Mouse (Mus musculus) neural tube, embryonic 14.5 days (tissue): ENCODE results near the gene Mlec. TPM values are rescaled to one million over a fixed set of nuclear protein-coding genes. Genes with fewer than 3 reads are reported as not detected.

Experiments used
- ATAC-seq: fragments of 200-750 bp; cut with Nextera tagmentation; 2 replicates; pipeline ENCODE4 v1.8.0; 2017; ENCODE audit warnings: low read depth, mild to moderate bottlenecking, moderate TSS enrichment, moderate library complexity
- H3K27ac ChIP-seq: fragments of 300-500 bp; sonication (generic); 2 replicates; pipeline ENCODE4 v1.5.1; 2014; ENCODE audit warnings: low read depth, mild to moderate bottlenecking, control low read depth, low read length, moderate library complexity, mixed read lengths
- H3K27me3 ChIP-seq: fragments of 300-500 bp; sonication (generic); 2 replicates; pipeline ENCODE4 v1.6.1; 2014; ENCODE audit warnings: low read length; ENCODE audit not compliant: control insufficient read depth, insufficient read depth
- H3K36me3 ChIP-seq: fragments of 300-500 bp; sonication (generic); 2 replicates; pipeline ENCODE4 v1.6.1; 2014; ENCODE audit warnings: low read length, mixed read lengths; ENCODE audit not compliant: control insufficient read depth, insufficient read depth
- H3K4me1 ChIP-seq: fragments of 300-500 bp; sonication (generic); 2 replicates; pipeline ENCODE4 v1.6.1; 2014; ENCODE audit warnings: low read length; ENCODE audit not compliant: control insufficient read depth, insufficient read depth
- H3K4me2 ChIP-seq: fragments of 300-500 bp; sonication (generic); 2 replicates; pipeline ENCODE4 v1.6.1; 2014; ENCODE audit warnings: mild to moderate bottlenecking, low read depth, low read length, control low read depth
- H3K4me3 ChIP-seq: fragments of 300-500 bp; sonication (generic); 2 replicates; pipeline ENCODE4 v1.5.1; 2014; ENCODE audit warnings: low read depth, low read length, control low read depth, mixed read lengths
- H3K9ac ChIP-seq: fragments of 300-500 bp; sonication (generic); replicated peaks from 2 replicates; pipeline ENCODE4 v1.6.1; 2014; ENCODE audit warnings: low read depth, mild to moderate bottlenecking, control low read depth, low read length, mixed read lengths
- H3K9me3 ChIP-seq: fragments of 300-500 bp; sonication (generic); 2 replicates; pipeline ENCODE4 v1.6.1; 2016; ENCODE audit warnings: low read length; ENCODE audit not compliant: control insufficient read depth
- WGBS: fragments of 180-500 bp; shearing (Covaris S2); extraction: QIAGEN DNeasy Blood & Tissue Kit; methylation state at CpG from one replicate; pipeline ENCODE4 v1.1.7; 2014; 5-methylcytosine and 5-hydroxymethylcytosine counted together
- polyA plus RNA-seq: library from polyadenylated mRNA; unstranded; fragments of >200 nt; fragmentation: Nextera tagmentation; extraction: Ambion mirVana; gene quantifications from 2 replicates; pipeline ENCODE4 v1.2.1, GENCODE M21; 2014

The Mlec gene
- polyA plus RNA-seq, 1 experiment from 2014 or later, result 23.9 TPM

GRCm38 (mm10) chr5:115125211-115125871 lies 32.6 kb downstream of the Mlec start:
- H3K4me2 ChIP-seq, result no peak overlapping the region
- no peaks in the 10 kb centered on the region for H3K27me3 ChIP-seq
- no peak overlapping the region for H3K4me3 ChIP-seq
- peaks cover 39% of the 10 kb centered on the region for H3K36me3 ChIP-seq
- no peaks in the 10 kb centered on the region for H3K9me3 ChIP-seq
- H3K4me1 ChIP-seq, result peaks cover 3% of the 10 kb centered on the region; the same call in 1 of the 2 replicates
- no peak overlapping the region for H3K9ac ChIP-seq
- 20% methylated on average over 24 of the region's 24 CpGs for WGBS
- H3K27ac ChIP-seq, result peak overlapping the region; percentile 28; the same call in 1 of the 2 replicates
- peak; percentile 82 for ATAC-seq

GRCm38 (mm10) chr5:115124690-115125089 lies 33.3 kb downstream of the Mlec start:
- Histone ChIP-seq H3K4me2 (no peak overlapping the region), H3K36me3 (peaks cover 36% of the 10 kb centered on the region), H3K9ac (no peak overlapping the region), H3K4me3 (no peak overlapping the region), H3K4me1 (peaks cover 3% of the 10 kb centered on the region; the same call in 1 of the 2 replicates), H3K27me3 (no peaks in the 10 kb centered on the region), H3K9me3 (no peaks in the 10 kb centered on the region), H3K27ac (no peak overlapping the region)
- 95% methylated on average over 6 of the region's 6 CpGs for WGBS
- no peak for ATAC-seq

GRCm38 (mm10) chr5:115120978-115121377 lies 37.0 kb downstream of the Mlec start:
- no peak overlapping the region for H3K4me3 ChIP-seq
- no peak for ATAC-seq
- H3K9me3 ChIP-seq, result no peaks in the 10 kb centered on the region
- peaks cover 5% of the 10 kb centered on the region; the same call in 1 of the 2 replicates for H3K4me1 ChIP-seq
- H3K36me3 ChIP-seq, result peaks cover 5% of the 10 kb centered on the region; the same call in 1 of the 2 replicates
- no peak overlapping the region for H3K4me2 ChIP-seq
- no peaks in the 10 kb centered on the region for H3K27me3 ChIP-seq
- H3K9ac ChIP-seq, result no peak overlapping the region
- WGBS, result 52% methylated on average over 5 of the region's 5 CpGs
- no peak overlapping the region for H3K27ac ChIP-seq

GRCm38 (mm10) chr5:115118961-115119570 lies 38.9 kb downstream of the Mlec start, which contains the start of gene Acads:
Acads (minus strand) TSS chr5:115119346.
- Histone ChIP-seq H3K9me3 (no peaks in the 10 kb centered on the region), H3K9ac (peak within 1 kb of the TSS; percentile 63), H3K4me1 (0 out of 2 replicates have a peak, but pooled peaks cover 3% of the 10 kb centered on the region), H3K4me3 (peak within 1 kb of the TSS; percentile 54), H3K27ac (no peak within 1 kb of the TSS), H3K36me3 (0 out of 2 replicates have a peak, but pooled peaks cover 3% of the 10 kb centered on the region), H3K27me3 (no peaks in the 10 kb centered on the region), H3K4me2 (peak within 1 kb of the TSS; percentile 72)
- WGBS, result under 1% methylated on average over 37 of the region's 39 CpGs
- ATAC-seq, result peak; percentile 80

- ATAC-seq, result no peak
- Histone ChIP-seq H3K4me3 (no peak overlapping the region), H3K36me3 (0 out of 2 replicates have a peak, but pooled peaks cover 3% of the 10 kb centered on the region), H3K4me2 (no peak overlapping the region), H3K9me3 (no peaks in the 10 kb centered on the region), H3K4me1 (0 out of 2 replicates have a peak, but pooled peaks cover 3% of the 10 kb centered on the region), H3K27me3 (no peaks in the 10 kb centered on the region), H3K27ac (no peak overlapping the region), H3K9ac (no peak overlapping the region)
- 96% methylated on average over 13 of the region's 13 CpGs for WGBS
Observed at GRCm38 (mm10) chr5:115117467-115117866, 40.5 kb downstream of the Mlec start.

GRCm38 (mm10) chr5:115116426-115116825 lies 41.6 kb downstream of the Mlec start:
- Histone ChIP-seq H3K4me3 (no peak overlapping the region), H3K9me3 (no peaks in the 10 kb centered on the region), H3K4me1 (0 out of 2 replicates have a peak, but pooled peaks cover 3% of the 10 kb centered on the region), H3K27ac (no peak overlapping the region), H3K27me3 (no peaks in the 10 kb centered on the region), H3K4me2 (no peak overlapping the region), H3K36me3 (peaks cover 3% of the 10 kb centered on the region; the same call in 1 of the 2 replicates), H3K9ac (no peak overlapping the region)
- 93% methylated on average over 3 of the region's 3 CpGs for whole genome bisulfite sequencing
- no peak for ATAC-seq

- Histone ChIP-seq H3K4me2 (no peak overlapping the region), H3K9ac (no peak overlapping the region), H3K36me3 (peaks cover 3% of the 10 kb centered on the region; the same call in 1 of the 2 replicates), H3K27me3 (no peaks in the 10 kb centered on the region), H3K4me3 (no peak overlapping the region), H3K4me1 (0 out of 2 replicates have a peak, but pooled peaks cover 3% of the 10 kb centered on the region), H3K9me3 (no peaks in the 10 kb centered on the region), H3K27ac (no peak overlapping the region)
- 91% methylated on average over 8 of the region's 8 CpGs for WGBS
- ATAC-seq, result no peak
Observed at GRCm38 (mm10) chr5:115114501-115114900, 43.5 kb downstream of the Mlec start.

- Histone ChIP-seq H3K4me3 (no peak overlapping the region), H3K27me3 (no peaks in the 10 kb centered on the region), H3K4me2 (no peak overlapping the region), H3K36me3 (peaks cover 3% of the 10 kb centered on the region; the same call in 1 of the 2 replicates), H3K27ac (no peak overlapping the region), H3K9ac (no peak overlapping the region), H3K4me1 (no peaks in the 10 kb centered on the region), H3K9me3 (no peaks in the 10 kb centered on the region)
- 94% methylated on average over 12 of the region's 12 CpGs for WGBS
- ATAC-seq, result no peak
Observed at GRCm38 (mm10) chr5:115113244-115113643, 44.7 kb downstream of the Mlec start.

- no peak overlapping the region for H3K4me3 ChIP-seq
- no peaks in the 10 kb centered on the region for H3K9me3 ChIP-seq
- H3K9ac ChIP-seq, result no peak overlapping the region
- no peak overlapping the region for H3K4me2 ChIP-seq
- H3K27ac ChIP-seq, result no peak overlapping the region
- ATAC-seq, result no peak
- H3K27me3 ChIP-seq, result no peaks in the 10 kb centered on the region
- no peaks in the 10 kb centered on the region; the same call in 1 of the 2 replicates for H3K36me3 ChIP-seq
- 82% methylated on average over 8 of the region's 8 CpGs for WGBS
- no peaks in the 10 kb centered on the region for H3K4me1 ChIP-seq
Observed at GRCm38 (mm10) chr5:115111156-115111555, 46.8 kb downstream of the Mlec start.
